Mouse (Mus musculus) stomach, postnatal 0 days (tissue): Measurements from ENCODE around the gene Icam2.

Experiments
- CTCF ChIP-seq: IDR thresholded peaks from 2 replicates; pipeline ENCODE4 v1.5.1; 2016; ENCODE audit warnings: antibody characterized with exemption, low read depth, mild to moderate bottlenecking, moderate library complexity
- EP300 ChIP-seq: optimal IDR thresholded peaks from 2 replicates; pipeline ENCODE3; 2016; ENCODE audit warnings: antibody characterized with exemption

DNA sequence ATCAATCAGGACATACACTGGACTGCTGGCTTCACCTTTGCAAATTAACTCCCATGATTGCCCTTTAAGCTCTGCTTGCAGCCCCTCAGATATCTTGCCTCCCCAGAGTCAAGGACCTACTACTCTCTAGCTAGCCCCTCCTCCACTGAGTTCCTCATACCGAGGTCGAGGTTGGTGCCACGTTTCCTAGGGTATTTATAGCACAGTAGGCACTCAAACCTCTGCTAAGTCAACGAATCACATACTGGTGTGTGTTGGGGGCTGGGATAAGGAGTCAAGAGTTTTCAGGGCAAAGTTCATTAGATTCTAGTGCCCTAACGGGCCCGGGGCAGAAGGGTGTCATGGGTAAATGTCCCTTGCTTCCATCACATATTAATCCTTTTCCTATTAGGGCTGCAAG lies 58.7 kb downstream of the Icam2 start:
- TF ChIP-seq CTCF (no peak), EP300 (no peak)
